Mouse (Mus musculus) liver, adult 10 weeks (tissue): ENCODE results near the gene Aqr. TPM values are rescaled to one million over a fixed set of nuclear protein-coding genes. Genes with fewer than 3 reads are reported as not detected.

Source experiments
- polyA plus RNA-seq: library from polyadenylated mRNA; stranded (reverse); fragments of 350-450 nt; fragmentation: Illumina TruSeq; extraction: RNeasy Lipid Tissue Mini Kit (QIAGEN cat#74804); gene quantifications from one replicate; pipeline ENCODE4 v1.2.3, GENCODE M21; 2014; ENCODE audit warnings: low read depth, low replicate concordance

Gene Aqr
- 9.2 TPM for polyA plus RNA-seq

DNA sequence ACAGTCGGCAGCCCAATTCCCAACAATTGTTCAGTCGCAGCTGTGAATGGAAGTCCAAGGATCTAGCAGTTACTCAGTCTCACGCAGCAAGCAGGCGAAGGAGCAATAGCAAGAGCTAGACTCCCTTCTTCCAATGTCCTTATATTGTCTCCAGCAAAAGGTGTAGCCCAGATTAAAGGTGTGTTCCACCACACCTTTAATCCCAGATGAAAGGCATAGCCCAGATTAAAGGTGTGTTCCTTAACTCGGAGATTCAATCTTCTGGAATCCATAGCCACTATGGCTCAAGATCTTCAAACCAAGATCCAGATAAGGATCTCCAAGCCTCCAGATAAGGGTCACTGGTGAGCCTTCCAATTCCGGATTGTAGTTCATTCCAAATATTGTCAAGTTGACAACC is at the start of gene Aqr:
TSS of gene Aqr (minus strand) at position 101 of the 400 bp plus-strand sequence.

DNA sequence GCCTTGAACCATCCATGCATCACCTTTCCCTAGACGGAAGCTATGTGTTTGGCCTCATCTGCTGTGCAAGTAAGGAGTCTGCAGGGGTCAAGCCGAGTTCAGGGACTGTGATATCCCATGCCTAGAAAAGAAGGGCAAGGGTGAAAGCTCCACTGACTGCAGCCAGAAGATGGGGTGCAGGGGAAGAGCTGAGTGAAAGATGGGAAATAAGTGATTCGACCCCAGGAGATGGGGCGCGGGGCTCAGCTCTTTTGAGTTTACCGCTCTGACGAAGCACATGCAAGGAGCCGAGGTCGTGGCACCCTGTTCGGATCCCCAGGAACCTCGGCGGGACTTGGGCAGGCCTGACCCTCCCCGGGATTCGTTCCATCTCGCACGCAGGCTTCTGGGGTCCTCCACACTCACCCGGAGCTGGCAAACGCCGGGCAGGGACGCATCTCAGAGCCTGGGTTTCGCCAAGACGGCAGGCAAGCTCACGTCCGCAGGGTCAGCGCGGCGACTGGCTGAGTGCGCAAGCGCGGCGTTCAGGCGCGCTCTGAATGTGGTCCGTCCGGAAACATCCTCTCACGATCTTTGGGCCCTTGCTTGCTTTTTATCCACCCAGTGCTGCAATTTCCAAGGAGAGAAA is 14.2 kb upstream of the Aqr start, which contains the start of gene Zfp770:
TSS of gene Zfp770 (minus strand) at position 538 of the 628 bp plus-strand sequence.

DNA sequence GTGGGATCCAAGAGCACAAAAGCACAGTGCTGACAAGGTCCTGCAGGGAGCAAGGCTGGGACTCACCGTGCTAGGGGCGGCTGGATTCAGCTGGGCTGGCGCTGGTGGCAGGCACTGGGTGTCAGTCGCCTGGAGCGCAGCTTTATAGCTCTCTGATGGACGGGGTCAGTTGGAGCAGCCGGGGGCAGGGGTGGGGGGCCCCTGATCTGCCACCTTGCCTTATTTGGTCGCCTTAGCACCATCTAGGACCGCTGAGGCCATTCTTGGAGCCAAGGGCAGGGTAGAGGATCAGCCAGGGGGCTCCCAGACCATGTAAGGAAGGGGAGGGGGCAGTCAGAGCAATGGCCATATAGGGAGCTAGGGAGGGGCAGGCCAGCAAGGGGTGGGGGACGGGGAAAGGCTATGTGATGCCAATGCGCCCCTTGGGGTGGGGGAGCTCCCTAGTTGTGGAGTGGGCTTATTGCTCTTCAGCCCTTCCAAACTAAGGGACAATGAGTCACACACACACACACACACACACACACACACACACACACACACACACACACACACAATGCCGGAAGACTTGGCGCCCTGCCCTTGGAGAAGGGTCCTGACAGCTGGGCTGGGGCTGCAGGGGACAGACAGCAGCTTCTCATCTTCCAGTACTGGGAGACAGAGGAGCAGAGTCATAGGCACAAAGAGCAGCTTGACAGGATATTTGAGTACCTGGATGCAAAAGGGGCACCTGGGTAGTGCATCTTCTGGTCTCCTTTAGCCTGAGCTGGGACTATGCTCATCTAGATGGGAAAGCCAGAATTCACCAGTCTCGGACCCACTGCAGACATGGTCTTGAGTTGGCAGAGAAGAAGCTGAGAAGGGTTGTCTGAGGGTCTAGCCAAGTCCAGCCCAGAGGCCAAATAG is 133.9 kb downstream of the Aqr start, which contains the start of gene Actc1:
TSS of gene Actc1 (minus strand) at position 853 of the 903 bp plus-strand sequence.

Other genes starting within 250 kb of the Aqr start
- gene Gjd2, start 173.4 kb downstream of the Aqr start, polyA plus RNA-seq: not detected
- not detected for gene Actc1, start 133.5 kb downstream of the Aqr start, polyA plus RNA-seq
- 11.2 TPM for gene Zfp770, start 14.4 kb upstream of the Aqr start, polyA plus RNA-seq